Mouse (Mus musculus) spleen, postnatal 10 days (tissue): ENCODE data around the gene Vwa7.
"Not testable (repeated sequence)": the region's sequence is repeated elsewhere in the genome, so short reads cannot be mapped to it uniquely, and the experiment has no call there.

Experiments
- DNase-seq, 2 experiments: peaks; one replicate each; pipeline ENCODE4 v3.0.0; 2021 to 2022; ENCODE audit warnings: low spot score in 2 of 2

Vwa7 gene

GRCm38 (mm10) chr17:35016376-35016775 lies at the start of gene Vwa7:
Gene Vwa7 (plus strand): TSS chr17:35016579.
- DNase-seq: peak in 1 of 2 experiments; percentile 51

DNA sequence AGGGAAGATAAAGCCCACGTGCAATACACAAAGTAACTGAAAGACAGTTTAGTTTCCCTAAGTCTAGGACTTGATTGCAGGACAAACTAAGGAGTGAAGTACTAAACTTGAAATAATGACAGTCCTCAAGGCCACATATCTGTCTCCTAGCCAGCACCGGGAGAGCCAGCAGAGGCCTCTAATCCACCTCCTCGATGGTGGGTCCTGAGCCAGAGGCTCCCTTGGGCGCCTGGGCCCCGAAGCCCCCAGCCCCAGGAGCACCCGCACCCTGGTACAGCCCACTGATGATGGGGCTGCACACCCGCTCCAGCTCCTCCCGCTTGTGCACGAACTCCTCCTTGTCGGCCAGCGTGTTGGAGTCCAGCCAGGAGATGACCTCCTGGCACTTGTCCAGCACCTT lies 46.6 kb upstream of the Vwa7 start, which contains the start of gene Gm20481:
Gm20481 (plus strand) TSS at position 91 of the 400 bp plus-strand sequence.
- not testable (repeated sequence) for DNase-seq

- not testable (repeated sequence) for DNase-seq
Observed at GRCm38 (mm10) chr17:34970850-34971249, 45.5 kb upstream of the Vwa7 start.

DNA sequence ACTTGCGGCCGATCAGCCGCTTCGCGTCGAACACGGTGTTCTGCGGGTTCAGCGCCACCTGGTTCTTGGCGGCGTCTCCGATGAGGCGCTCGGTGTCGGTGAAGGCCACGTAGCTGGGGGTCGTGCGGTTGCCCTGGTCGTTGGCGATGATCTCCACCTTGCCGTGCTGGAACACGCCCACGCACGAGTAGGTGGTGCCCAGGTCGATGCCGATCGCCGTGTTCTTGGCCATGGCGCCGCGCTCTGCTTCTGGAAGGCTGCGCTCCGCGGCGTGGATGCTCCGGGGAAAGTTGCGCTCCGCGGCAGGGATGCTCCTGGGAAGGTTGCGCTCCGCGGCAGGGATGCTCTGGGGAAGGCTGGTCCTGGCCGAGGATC lies 44.7 kb upstream of the Vwa7 start:
- not testable (repeated sequence) for DNase-seq

- peak; percentile 47 to 62 for DNase-seq
Observed at GRCm38 (mm10) chr17:34972069-34972749, 44.2 kb upstream of the Vwa7 start, which contains the start of the genes Hspa1a and Hspa1l. Gene Hspa1a (minus strand): TSS chr17:34972156. Gene Hspa1l (plus strand): TSS chr17:34972703.

GRCm38 (mm10) chr17:34975581-34976492 lies 40.5 kb upstream of the Vwa7 start:
- DNase-seq: no peak

DNA sequence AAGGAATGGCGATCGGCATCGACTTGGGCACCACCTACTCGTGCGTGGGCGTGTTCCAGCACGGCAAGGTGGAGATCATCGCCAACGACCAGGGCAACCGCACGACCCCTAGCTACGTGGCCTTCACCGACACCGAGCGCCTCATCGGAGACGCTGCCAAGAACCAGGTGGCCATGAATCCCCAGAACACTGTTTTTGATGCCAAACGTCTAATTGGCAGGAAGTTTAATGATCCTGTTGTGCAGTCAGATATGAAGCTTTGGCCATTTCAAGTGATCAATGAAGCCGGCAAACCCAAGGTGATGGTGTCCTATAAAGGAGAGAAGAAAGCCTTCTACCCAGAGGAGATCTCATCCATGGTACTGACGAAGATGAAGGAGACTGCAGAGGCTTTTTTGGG lies 39.4 kb upstream of the Vwa7 start:
- DNase-seq: no peak

GRCm38 (mm10) chr17:34978239-34978638 lies 38.1 kb upstream of the Vwa7 start:
- no peak for DNase-seq

DNA sequence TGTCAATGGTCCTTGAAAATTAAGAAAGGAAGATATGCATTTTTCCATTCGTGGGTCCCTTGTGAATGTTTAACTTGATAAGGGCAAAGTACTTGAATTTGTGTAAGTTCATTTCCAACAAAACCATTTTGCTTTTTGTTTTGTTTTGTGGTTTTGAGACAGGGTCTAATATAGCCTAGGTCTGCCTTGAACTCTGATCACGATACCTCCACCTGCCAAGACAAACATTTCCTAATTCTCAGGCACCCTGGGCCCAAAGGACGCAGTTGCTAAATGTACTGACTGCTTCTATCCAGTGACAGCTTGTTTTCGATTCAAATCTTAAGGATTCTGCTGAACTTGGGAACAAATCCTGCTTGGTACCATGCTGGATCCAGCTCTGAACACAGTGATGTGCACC lies 36.7 kb upstream of the Vwa7 start:
- DNase-seq: no peak

DNA sequence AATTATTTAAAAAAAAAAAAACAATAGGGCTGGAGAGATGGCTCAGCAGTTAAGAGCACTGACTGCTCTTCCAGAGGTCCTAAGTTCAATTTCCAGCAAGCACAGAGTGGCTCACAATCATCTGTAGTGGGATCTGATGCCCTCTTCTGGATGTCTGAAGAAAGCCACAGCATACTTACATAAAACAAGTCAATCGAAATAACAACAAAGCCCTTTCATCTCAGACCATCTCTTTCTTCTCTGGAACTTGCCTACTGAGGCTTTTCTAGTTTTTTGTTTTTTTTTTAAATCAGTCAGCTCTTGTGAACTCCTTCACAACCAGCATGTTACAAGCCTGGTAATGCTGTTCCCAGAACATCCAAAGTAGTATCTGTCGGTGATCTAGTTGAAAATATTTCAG lies 35.7 kb upstream of the Vwa7 start:
- DNase-seq: no peak

GRCm38 (mm10) chr17:34981690-34982180 lies 34.6 kb upstream of the Vwa7 start, which contains the start of gene Lsm2:
Gene Lsm2 (plus strand): TSS chr17:34981862.
- DNase-seq: peak; percentile 92 to 95

- DNase-seq: peak in 1 of 2 experiments; percentile 18
Observed at GRCm38 (mm10) chr17:34982328-34982727, 34.1 kb upstream of the Vwa7 start.

DNA sequence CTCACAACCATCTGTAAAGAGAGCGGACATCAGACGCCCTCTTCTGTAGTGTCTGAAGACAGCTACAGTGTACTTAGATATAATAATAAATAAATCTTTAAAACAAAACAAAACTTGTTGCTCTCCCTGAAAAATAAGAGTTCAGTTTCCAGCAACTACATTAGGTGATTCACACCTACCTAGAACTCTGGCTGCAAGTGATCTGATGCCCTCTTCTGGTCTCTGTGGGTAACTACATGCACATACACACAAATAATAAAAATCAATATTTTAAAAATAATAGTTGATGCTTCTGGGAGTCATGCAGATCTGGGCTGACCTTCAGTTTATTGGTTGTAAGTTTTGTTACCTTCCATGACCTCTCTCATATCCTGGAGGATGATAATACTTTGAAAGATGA lies 32.2 kb upstream of the Vwa7 start:
- peak in 1 of 2 experiments; percentile 52 for DNase-seq

DNA sequence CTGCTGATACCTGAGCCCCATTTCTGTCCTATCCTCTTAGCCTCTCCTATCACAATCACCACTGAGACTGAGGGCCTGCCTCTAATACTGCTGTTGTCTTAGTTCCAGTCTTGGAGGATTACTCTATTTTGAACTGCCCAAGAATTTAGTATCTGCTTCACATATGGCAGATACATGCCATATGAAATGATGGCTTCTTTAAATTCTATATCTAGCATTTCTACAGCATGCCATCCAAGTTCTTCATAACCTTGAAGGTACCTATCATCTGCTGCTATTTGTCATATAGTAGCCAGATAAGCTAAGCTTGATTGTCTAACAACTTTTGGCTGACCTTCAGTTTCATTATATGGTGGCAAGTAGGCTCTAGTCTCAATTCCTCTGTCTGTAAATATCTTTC lies 21.6 kb upstream of the Vwa7 start:
- no peak for DNase-seq

GRCm38 (mm10) chr17:34995192-34995591 lies 21.2 kb upstream of the Vwa7 start:
- not testable (repeated sequence) for DNase-seq

- DNase-seq: not testable (repeated sequence)
Observed at GRCm38 (mm10) chr17:34995927-34996326, 20.5 kb upstream of the Vwa7 start.

GRCm38 (mm10) chr17:34996411-34997141 lies 19.8 kb upstream of the Vwa7 start:
- DNase-seq: peak in 1 of 2 experiments; percentile 10

- DNase-seq: no peak
Observed at GRCm38 (mm10) chr17:34997142-34997483, 19.3 kb upstream of the Vwa7 start.

DNA sequence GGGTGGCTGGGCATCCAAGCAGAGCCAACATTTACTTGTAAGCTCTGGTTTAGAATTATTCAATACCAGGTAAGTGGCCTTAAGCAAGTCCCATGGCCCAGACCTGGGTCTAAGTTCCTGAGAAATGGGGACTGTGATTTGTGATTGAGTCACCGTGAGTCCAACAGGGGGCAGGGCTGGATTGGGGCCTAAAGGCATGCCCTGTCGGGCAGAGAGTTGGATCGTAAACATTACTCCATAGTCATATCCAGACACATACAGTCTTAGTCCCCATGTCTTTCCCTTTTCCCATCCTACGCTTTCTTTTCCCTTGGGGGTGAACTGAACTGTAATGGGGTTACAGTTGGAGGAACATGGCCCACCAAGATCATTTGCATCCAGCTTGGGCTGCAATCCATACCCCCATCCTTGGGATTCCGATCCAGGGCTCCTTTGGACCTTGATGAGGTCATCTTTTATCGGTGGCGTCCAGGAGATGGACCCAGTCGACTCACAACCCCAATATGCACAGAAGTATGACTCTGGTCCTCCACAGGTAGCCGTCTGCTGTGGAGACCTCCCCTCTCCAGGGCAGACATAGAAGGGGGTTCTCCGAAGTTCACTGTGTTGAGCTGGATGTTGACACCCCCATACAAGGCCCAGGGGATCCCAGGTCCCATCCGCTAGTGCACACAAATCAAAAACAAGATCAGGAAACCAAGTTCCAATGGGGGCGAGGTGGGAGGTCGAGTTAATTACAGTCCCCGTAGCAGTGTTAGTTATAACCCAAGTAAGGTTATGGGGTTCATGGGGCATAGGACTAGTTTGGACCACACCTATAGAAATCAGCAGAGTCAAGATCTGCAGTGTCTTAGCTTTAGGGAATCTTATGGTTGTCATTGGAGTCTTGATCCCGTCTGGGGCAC lies 17.6 kb upstream of the Vwa7 start:
- DNase-seq: peak in 1 of 2 experiments; percentile 23

GRCm38 (mm10) chr17:34999871-35000716 lies 16.3 kb upstream of the Vwa7 start:
- DNase-seq: peak; percentile 47 to 66
